Mouse (Mus musculus) ES-Bruce4 (cell line): ENCODE data around the gene Brsk2.

Experiments
- EP300 ChIP-seq: IDR thresholded peaks from 2 replicates; pipeline ENCODE4 v1.6.1; 2011; ENCODE audit warnings: low read depth, low read length; ENCODE audit not compliant: insufficient read depth
- POLR2A ChIP-seq: IDR thresholded peaks from one replicate; pipeline ENCODE4 v1.8.1; 2011; ENCODE audit warnings: low read length; ENCODE audit not compliant: insufficient read depth

DNA sequence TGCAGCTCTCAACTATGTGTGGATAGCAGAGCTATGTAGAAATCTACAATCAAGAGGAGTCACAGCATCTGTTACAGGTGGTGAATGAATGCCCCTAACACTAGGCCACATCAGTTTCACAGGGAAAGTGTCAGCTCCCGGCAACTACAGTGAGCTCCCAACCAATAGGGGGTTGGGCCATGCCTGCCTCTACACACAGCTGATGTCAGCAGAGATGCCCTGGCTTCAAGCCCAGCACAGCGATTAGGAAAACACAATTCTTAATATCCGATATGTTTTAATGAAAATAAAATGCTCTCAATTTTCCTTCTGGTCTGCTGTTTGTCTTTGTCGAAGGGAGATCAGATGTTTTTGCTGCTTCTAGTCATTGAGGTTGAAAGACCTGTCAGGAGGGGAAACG, 6.1 kb upstream of the Brsk2 start:
- TF ChIP-seq POLR2A: no peak
- no peak for TF ChIP-seq EP300
